Mouse (Mus musculus) lung, embryonic 15.5 days (tissue): ENCODE measurements around the gene Mpp4. TPM values are rescaled to one million over a fixed set of nuclear protein-coding genes. Genes with fewer than 3 reads are reported as not detected.

Source experiments
- ATAC-seq: fragments of 200-750 bp; cut with Nextera tagmentation; 2 replicates; pipeline ENCODE4 v1.8.0; 2017; ENCODE audit warnings: moderate number of reproducible peaks, borderline replicate concordance; ENCODE audit not compliant: low FRiP score, low TSS enrichment; ENCODE audit errors: extremely low read depth
- H3K27ac ChIP-seq: fragments of 300-500 bp; sonication (generic); 2 replicates; pipeline ENCODE4 v1.5.1; 2015; ENCODE audit warnings: moderate library complexity, mild to moderate bottlenecking, inconsistent platforms
- H3K27me3 ChIP-seq: fragments of 300-500 bp; sonication (generic); 2 replicates; pipeline ENCODE4 v1.6.1; 2015; ENCODE audit warnings: inconsistent platforms
- H3K36me3 ChIP-seq: fragments of 300-500 bp; sonication (generic); 2 replicates; pipeline ENCODE4 v1.6.1; 2015; ENCODE audit warnings: inconsistent platforms
- H3K4me1 ChIP-seq: fragments of 300-500 bp; sonication (generic); 2 replicates; pipeline ENCODE4 v1.6.1; 2015; ENCODE audit warnings: inconsistent platforms
- H3K4me2 ChIP-seq: fragments of 300-500 bp; sonication (generic); 2 replicates; pipeline ENCODE4 v1.6.1; 2015; ENCODE audit warnings: inconsistent platforms, mild to moderate bottlenecking, moderate library complexity
- H3K4me3 ChIP-seq: fragments of 300-500 bp; sonication (generic); 2 replicates; pipeline ENCODE4 v1.5.1; 2015; ENCODE audit warnings: mild to moderate bottlenecking, inconsistent platforms
- H3K9ac ChIP-seq: fragments of 300-500 bp; sonication (generic); 2 replicates; pipeline ENCODE4 v1.6.1; 2015; ENCODE audit warnings: inconsistent platforms
- H3K9me3 ChIP-seq: fragments of 300-500 bp; sonication (generic); 2 replicates; pipeline ENCODE4 v1.6.1; 2016; ENCODE audit warnings: inconsistent platforms
- WGBS: fragments of 180-500 bp; shearing (Covaris S2); methylation state at CpG from one replicate; pipeline ENCODE4 v1.1.7; 2015; 5-methylcytosine and 5-hydroxymethylcytosine counted together
- polyA plus RNA-seq: library from polyadenylated mRNA; unstranded; fragments of >200 nt; fragmentation: Nextera tagmentation; extraction: Ambion mirVana; gene quantifications from 2 replicates; pipeline ENCODE4 v1.2.1, GENCODE M21; 2015

Mpp4 gene
- 0.21 and 0.56 TPM in 2 replicates for polyA plus RNA-seq

GRCm38 (mm10) chr1:59163030-59163461, at the start of gene Mpp4:
TSS of gene Mpp4 (minus strand) at chr1:59163389.
- Histone ChIP-seq H3K4me1 (no peaks in the 10 kb centered on the region), H3K27me3 (no peaks in the 10 kb centered on the region), H3K4me2 (no peak within 1 kb of the TSS), H3K36me3 (peaks cover 21% of the 10 kb centered on the region), H3K27ac (no peak within 1 kb of the TSS), H3K9me3 (no peaks in the 10 kb centered on the region), H3K4me3 (no peak within 1 kb of the TSS), H3K9ac (no peak within 1 kb of the TSS)
- ATAC-seq, result no peak
- WGBS, result 70% methylated on average over 12 of the region's 12 CpGs

- Histone ChIP-seq H3K27me3 (no peaks in the 10 kb centered on the region), H3K4me3 (no peak overlapping the region), H3K9me3 (no peaks in the 10 kb centered on the region), H3K9ac (no peak overlapping the region), H3K27ac (no peak overlapping the region), H3K4me2 (no peak overlapping the region), H3K36me3 (0 out of 2 replicates have a peak, but pooled peaks cover 21% of the 10 kb centered on the region), H3K4me1 (no peaks in the 10 kb centered on the region)
- ATAC-seq, result no peak
- WGBS, result no CpG with 5 or more reads among the region's 1 CpGs
Observed at GRCm38 (mm10) chr1:59212951-59213350, 49.8 kb upstream of the Mpp4 start.

DNA sequence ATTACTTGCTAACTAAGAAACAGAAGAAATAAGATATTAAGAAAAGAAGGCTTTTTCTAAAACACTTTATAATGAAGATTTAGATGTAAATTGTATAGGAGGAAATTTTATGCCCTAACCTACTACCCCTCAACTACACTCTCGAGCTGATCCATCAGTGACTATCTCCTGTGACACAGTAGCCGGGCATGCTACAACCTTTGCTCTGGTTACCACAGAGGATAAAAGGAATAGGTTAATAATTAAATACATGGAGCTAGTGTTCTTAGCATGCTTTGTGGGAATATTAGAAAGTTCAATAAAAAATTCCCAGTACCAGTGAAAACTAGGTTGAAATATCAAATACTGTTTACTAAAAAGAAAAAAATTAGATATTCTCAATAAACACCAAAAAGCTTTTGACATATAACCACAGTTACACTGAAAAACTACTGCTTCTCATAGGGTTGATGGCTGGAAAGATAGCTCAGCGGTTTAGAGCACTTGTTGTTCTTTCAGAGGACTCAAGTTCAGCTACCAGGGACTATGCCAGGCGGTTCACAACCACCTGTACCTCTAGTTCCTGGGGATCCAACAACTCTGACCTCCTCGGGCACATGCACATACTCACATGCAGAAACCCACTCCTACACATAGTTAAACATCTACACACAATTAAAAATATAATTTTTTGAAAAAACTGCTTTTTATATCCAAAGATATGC, 49.0 kb upstream of the Mpp4 start:
- H3K36me3 ChIP-seq, result 0 out of 2 replicates have a peak, but pooled peaks cover 19% of the 10 kb centered on the region
- no peaks in the 10 kb centered on the region for H3K4me1 ChIP-seq
- no peak for ATAC-seq
- no peak overlapping the region for H3K4me3 ChIP-seq
- H3K9ac ChIP-seq, result no peak overlapping the region
- 66% methylated on average over 5 of the region's 5 CpGs for WGBS
- no peaks in the 10 kb centered on the region for H3K27me3 ChIP-seq
- no peak overlapping the region for H3K27ac ChIP-seq
- H3K4me2 ChIP-seq, result no peak overlapping the region
- H3K9me3 ChIP-seq, result no peaks in the 10 kb centered on the region

DNA sequence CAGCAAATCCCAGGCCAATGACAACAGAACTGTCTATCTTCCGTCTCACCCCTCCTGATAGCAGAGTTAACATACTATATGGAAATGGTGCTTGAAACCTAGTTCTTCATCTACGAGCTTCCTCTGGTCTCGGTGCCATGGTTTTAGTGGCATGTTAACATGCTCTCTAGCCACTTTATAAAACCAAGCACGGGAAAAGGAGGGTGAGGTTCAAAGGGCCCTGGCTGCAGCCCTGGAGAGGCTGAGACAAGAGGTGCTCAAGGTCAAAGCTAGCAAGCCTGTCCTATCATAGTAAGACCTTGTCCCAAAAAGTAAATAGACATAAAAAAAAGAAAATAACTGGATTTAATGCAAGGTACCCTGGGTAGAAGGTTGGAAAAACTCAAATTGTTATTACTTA, 48.5 kb upstream of the Mpp4 start:
- Histone ChIP-seq H3K27me3 (no peaks in the 10 kb centered on the region), H3K9me3 (no peaks in the 10 kb centered on the region), H3K27ac (no peak overlapping the region), H3K9ac (no peak overlapping the region), H3K4me2 (no peak overlapping the region), H3K4me1 (no peaks in the 10 kb centered on the region), H3K4me3 (no peak overlapping the region), H3K36me3 (0 out of 2 replicates have a peak, but pooled peaks cover 17% of the 10 kb centered on the region)
- 63% methylated on average over 4 of the region's 4 CpGs for WGBS
- ATAC-seq, result no peak

DNA sequence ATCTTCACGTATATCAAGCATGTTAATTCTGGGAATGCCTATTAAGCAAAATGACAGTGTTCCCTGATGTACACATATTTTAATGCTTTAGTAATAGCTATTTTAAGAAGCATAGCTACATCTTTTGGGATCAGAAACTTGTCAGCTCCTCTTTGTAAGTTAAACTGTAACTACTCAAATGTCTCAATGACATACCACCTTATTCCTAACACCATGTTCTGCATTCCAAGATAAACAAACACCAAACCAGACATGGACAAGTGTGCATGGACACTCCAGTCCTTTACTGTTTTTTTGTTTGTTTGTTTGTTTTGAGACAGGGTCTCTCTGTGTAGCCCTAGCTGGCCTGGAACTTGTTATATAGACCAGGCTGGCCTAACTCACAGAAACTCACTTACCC, 45.1 kb upstream of the Mpp4 start:
- no peak for ATAC-seq
- 88% methylated on average over 1 of the region's 1 CpGs for WGBS
- no peaks in the 10 kb centered on the region for H3K9me3 ChIP-seq
- no peaks in the 10 kb centered on the region for H3K27me3 ChIP-seq
- no peak overlapping the region for H3K4me2 ChIP-seq
- no peak overlapping the region for H3K9ac ChIP-seq
- H3K4me3 ChIP-seq, result no peak overlapping the region
- H3K36me3 ChIP-seq, result 0 out of 2 replicates have a peak, but pooled peaks cover 12% of the 10 kb centered on the region
- H3K27ac ChIP-seq, result no peak overlapping the region
- no peaks in the 10 kb centered on the region for H3K4me1 ChIP-seq

- ATAC-seq, result no peak
Observed at GRCm38 (mm10) chr1:59204489-59204888, 41.3 kb upstream of the Mpp4 start.

GRCm38 (mm10) chr1:59202367-59202766, 39.2 kb upstream of the Mpp4 start:
- Histone ChIP-seq H3K27ac (no peak overlapping the region), H3K9ac (no peak overlapping the region), H3K36me3 (0 out of 2 replicates have a peak, but pooled peaks cover 3% of the 10 kb centered on the region), H3K4me3 (no peak overlapping the region), H3K27me3 (no peaks in the 10 kb centered on the region), H3K4me2 (no peak overlapping the region), H3K9me3 (no peaks in the 10 kb centered on the region), H3K4me1 (no peaks in the 10 kb centered on the region)
- no peak for ATAC-seq
- 86% methylated on average over 10 of the region's 10 CpGs for WGBS

More at GRCm38 (mm10) chr1:59204489-59204888, 41.3 kb upstream of the Mpp4 start:
- WGBS, result 77% methylated on average over 1 of the region's 1 CpGs
- Histone ChIP-seq H3K9me3 (no peaks in the 10 kb centered on the region), H3K4me3 (no peak overlapping the region), H3K36me3 (0 out of 2 replicates have a peak, but pooled peaks cover 11% of the 10 kb centered on the region), H3K27me3 (no peaks in the 10 kb centered on the region), H3K27ac (no peak overlapping the region), H3K4me2 (no peak overlapping the region), H3K9ac (no peak overlapping the region), H3K4me1 (no peaks in the 10 kb centered on the region)

- Histone ChIP-seq H3K4me3 (no peak overlapping the region), H3K36me3 (0 out of 2 replicates have a peak, but pooled peaks cover 3% of the 10 kb centered on the region), H3K4me2 (no peak overlapping the region), H3K9ac (no peak overlapping the region), H3K27me3 (no peaks in the 10 kb centered on the region), H3K27ac (no peak overlapping the region), H3K4me1 (no peaks in the 10 kb centered on the region), H3K9me3 (no peaks in the 10 kb centered on the region)
- 80% methylated on average over 1 of the region's 1 CpGs for WGBS
- ATAC-seq, result no peak
Observed at GRCm38 (mm10) chr1:59201561-59201960, 38.4 kb upstream of the Mpp4 start.

DNA sequence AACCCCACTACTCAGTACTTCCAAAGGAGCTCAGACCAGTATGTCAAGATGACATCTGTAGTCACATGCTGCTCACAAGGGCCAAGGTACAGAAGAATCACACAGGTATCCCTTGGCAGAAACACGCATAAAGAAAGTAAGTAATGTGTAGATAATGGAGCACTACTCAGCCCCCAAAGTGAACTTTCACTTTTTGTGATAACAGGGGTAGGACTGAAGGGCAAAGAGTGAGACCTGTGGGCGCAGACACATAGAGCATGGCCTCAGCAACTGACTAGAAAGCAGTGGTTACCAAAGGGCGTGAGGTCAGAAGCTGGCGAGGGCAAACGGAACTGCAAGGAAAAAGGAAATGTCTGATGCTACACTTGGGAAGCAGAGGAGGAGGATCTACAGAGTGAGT, 37.8 kb upstream of the Mpp4 start:
- Histone ChIP-seq H3K9ac (no peak overlapping the region), H3K36me3 (peaks cover 6% of the 10 kb centered on the region), H3K4me3 (no peak overlapping the region), H3K27ac (no peak overlapping the region), H3K4me2 (no peak overlapping the region), H3K27me3 (no peaks in the 10 kb centered on the region), H3K4me1 (no peaks in the 10 kb centered on the region), H3K9me3 (no peaks in the 10 kb centered on the region)
- WGBS, result 79% methylated on average over 5 of the region's 5 CpGs
- ATAC-seq, result no peak

DNA sequence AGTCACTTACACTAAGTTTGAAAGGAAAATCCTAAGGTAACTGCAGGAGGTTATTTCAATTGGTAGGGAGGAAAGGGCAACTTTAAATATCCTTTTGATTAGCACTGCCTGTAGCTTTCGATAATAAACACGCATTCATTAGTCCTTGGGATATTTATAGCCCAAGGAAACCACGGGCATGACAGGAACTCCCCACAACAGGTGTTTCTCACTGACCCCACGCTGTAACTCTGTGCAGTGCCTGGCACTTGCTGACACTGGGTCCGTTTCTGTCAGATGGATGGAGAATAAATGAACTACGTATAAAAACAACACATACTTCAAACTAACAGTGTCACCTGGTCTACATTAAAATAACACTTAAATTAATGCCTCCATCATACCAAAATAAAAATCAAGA, 31.8 kb upstream of the Mpp4 start:
- no peak overlapping the region for H3K4me3 ChIP-seq
- H3K27ac ChIP-seq, result no peak overlapping the region
- WGBS, result 39% methylated on average over 6 of the region's 6 CpGs
- H3K4me1 ChIP-seq, result no peaks in the 10 kb centered on the region
- H3K36me3 ChIP-seq, result peaks cover 32% of the 10 kb centered on the region
- H3K4me2 ChIP-seq, result no peak overlapping the region
- H3K27me3 ChIP-seq, result no peaks in the 10 kb centered on the region
- H3K9ac ChIP-seq, result no peak overlapping the region
- no peaks in the 10 kb centered on the region for H3K9me3 ChIP-seq
- no peak for ATAC-seq

GRCm38 (mm10) chr1:59187786-59188185, 24.6 kb upstream of the Mpp4 start:
- H3K4me1 ChIP-seq, result no peaks in the 10 kb centered on the region
- H3K27me3 ChIP-seq, result no peaks in the 10 kb centered on the region
- ATAC-seq, result no peak
- peaks cover 26% of the 10 kb centered on the region; the same call in 1 of the 2 replicates for H3K36me3 ChIP-seq
- no peak overlapping the region for H3K27ac ChIP-seq
- no peaks in the 10 kb centered on the region for H3K9me3 ChIP-seq
- H3K4me3 ChIP-seq, result no peak overlapping the region
- 82% methylated on average over 5 of the region's 5 CpGs for WGBS
- H3K9ac ChIP-seq, result no peak overlapping the region
- no peak overlapping the region for H3K4me2 ChIP-seq

- 80% methylated on average over 10 of the region's 10 CpGs for WGBS
- peaks cover 21% of the 10 kb centered on the region; the same call in 1 of the 2 replicates for H3K36me3 ChIP-seq
- no peaks in the 10 kb centered on the region for H3K27me3 ChIP-seq
Observed at GRCm38 (mm10) chr1:59186317-59186716, 23.1 kb upstream of the Mpp4 start.

More at GRCm38 (mm10) chr1:59186317-59186716, 23.1 kb upstream of the Mpp4 start:
- no peaks in the 10 kb centered on the region for H3K9me3 ChIP-seq
- no peak for ATAC-seq
- H3K4me2 ChIP-seq, result no peak overlapping the region
- H3K27ac ChIP-seq, result no peak overlapping the region
- no peaks in the 10 kb centered on the region for H3K4me1 ChIP-seq
- H3K4me3 ChIP-seq, result no peak overlapping the region
- H3K9ac ChIP-seq, result no peak overlapping the region
